Mouse (Mus musculus) midbrain, embryonic 10.5 days (tissue): ENCODE results near the gene 4930595D18Rik. TPM values are rescaled to one million over a fixed set of nuclear protein-coding genes. Genes with fewer than 3 reads are reported as not detected.
A peak's percentile ranks its signal among the peaks of the same experiment; 100 is the strongest.

Experiments
- DNase-seq: peaks from one replicate; pipeline ENCODE4 v3.0.0-alpha.2; 2017; ENCODE audit warnings: low spot score
- H3K27ac ChIP-seq: fragments of 300-500 bp; sonication (generic); replicated peaks from 2 replicates; pipeline ENCODE4 v1.5.1; 2016; ENCODE audit warnings: mild to moderate bottlenecking
- H3K27me3 ChIP-seq: fragments of 300-500 bp; sonication (generic); 2 replicates; pipeline ENCODE4 v1.6.1; 2016; ENCODE audit warnings: low read depth, mild to moderate bottlenecking; ENCODE audit not compliant: poor library complexity, severe bottlenecking
- H3K36me3 ChIP-seq: fragments of 300-500 bp; sonication (generic); 2 replicates; pipeline ENCODE4 v1.6.1; 2016; ENCODE audit warnings: mild to moderate bottlenecking, moderate library complexity
- H3K4me1 ChIP-seq: fragments of 300-500 bp; sonication (generic); 2 replicates; pipeline ENCODE4 v1.6.1; 2016
- H3K4me3 ChIP-seq: fragments of 300-500 bp; sonication (generic); 2 replicates; pipeline ENCODE4 v1.5.1; 2016; ENCODE audit warnings: mild to moderate bottlenecking, moderate library complexity
- H3K9me3 ChIP-seq: fragments of 300-500 bp; sonication (generic); replicated peaks from 2 replicates; pipeline ENCODE4 v1.6.1; 2016; ENCODE audit warnings: mild to moderate bottlenecking
- WGBS: fragments of 180-500 bp; shearing (Covaris S2); methylation state at CpG from one replicate; pipeline ENCODE4 v1.1.7; 2016; 5-methylcytosine and 5-hydroxymethylcytosine counted together
- polyA plus RNA-seq: library from polyadenylated mRNA; unstranded; fragments of >200 nt; fragmentation: Nextera tagmentation; extraction: Ambion mirVana; gene quantifications from 2 replicates; pipeline ENCODE4 v1.2.1, GENCODE M21; 2016

4930595D18Rik gene
- polyA plus RNA-seq, 1 experiment from 2014 or later, result not detected

DNA sequence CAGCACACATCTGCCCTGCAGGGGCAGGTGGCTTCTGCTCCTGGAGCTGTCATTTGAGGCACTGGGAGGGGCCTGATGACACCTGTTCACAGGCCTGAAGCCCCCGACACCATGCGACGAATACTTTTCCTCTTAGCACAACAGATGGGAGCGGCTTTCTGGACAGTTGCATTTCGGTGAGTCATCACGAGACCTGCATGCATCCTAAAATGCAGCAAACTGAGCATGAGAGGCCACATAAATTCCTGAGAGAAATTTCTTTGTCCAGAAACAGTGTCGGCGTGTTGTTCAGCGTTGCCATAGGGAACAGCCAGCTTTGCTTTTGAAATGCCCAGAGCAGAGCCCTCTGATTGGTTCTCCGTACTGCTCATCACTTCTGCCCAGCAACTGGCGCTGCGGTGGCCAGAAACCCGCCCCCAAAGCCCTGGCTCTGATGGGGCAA is 20.0 kb downstream of the 4930595D18Rik start:
- peak overlapping the region; percentile 45 for H3K4me3 ChIP-seq
- H3K9me3 ChIP-seq, result no peaks in the 10 kb centered on the region
- peak overlapping the region; percentile 92 for H3K27ac ChIP-seq
- DNase-seq, result peak; percentile 91
- WGBS, result 4% methylated on average over 13 of the region's 13 CpGs
- no peaks in the 10 kb centered on the region for H3K27me3 ChIP-seq
- peaks cover 71% of the 10 kb centered on the region for H3K4me1 ChIP-seq
- H3K36me3 ChIP-seq, result no peaks in the 10 kb centered on the region

DNA sequence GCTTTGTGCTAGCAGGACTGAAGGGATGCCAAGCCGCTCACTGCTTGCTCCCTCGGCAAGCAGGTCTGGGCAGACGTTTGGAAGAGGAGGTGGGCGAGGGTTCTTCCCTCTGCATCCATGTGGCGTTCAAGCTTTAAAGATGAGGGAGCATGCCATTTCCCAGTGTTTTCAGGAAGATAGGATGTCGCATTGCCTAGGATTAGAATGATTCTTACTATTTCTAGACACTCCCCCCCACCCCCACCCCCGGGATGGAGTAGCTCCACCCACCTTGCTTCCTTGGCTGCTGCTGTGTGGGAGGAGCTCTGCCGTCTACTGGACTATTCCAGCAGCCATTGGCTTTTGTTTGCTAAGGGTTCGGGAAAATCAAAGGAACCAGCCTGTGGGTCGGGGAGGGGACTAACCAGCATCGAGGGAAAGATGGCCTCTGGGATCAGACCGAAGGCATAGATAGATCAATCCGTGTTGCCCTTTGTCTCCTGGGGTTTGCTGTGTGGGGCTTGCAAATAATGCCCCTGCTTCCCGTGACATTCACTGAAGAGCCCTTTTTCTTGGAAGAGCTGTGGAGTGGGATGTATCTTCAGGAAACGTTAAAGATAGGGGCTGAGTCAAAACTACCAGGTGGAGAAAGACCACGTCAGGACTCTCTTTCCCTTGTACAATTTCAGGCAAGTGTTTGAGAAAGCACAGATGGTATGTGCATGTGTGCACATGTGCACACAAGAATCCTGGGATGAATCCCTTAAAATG is 21.8 kb downstream of the 4930595D18Rik start:
- no peaks in the 10 kb centered on the region for H3K9me3 ChIP-seq
- no peaks in the 10 kb centered on the region for H3K36me3 ChIP-seq
- H3K4me3 ChIP-seq, result peak overlapping the region; percentile 38
- peak overlapping the region; percentile 86 for H3K27ac ChIP-seq
- WGBS, result 10% methylated on average over 16 of the region's 16 CpGs
- DNase-seq, result peak; percentile 66
- H3K27me3 ChIP-seq, result no peaks in the 10 kb centered on the region
- peaks cover 59% of the 10 kb centered on the region for H3K4me1 ChIP-seq

DNA sequence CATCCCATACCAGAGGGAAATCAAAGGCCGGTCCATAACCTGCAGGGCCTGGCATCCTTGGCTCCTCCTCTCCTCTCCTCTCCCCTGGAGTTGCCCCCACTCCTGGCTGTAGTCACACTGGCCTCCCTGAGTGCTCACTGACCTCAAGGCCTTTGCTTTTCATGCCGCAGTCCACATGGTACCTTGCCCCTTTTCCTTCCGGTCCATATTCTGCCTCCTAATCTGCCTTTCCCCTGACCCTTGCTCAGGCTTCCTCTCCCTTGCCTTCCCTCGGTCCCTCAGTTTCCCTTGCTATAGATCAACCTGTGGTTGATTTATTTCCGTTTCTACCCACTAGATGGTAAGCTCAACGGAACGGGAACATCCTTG is 22.4 kb downstream of the 4930595D18Rik start:
- H3K4me3 ChIP-seq, result peak overlapping the region; percentile 38
- H3K27ac ChIP-seq, result peak overlapping the region; percentile 86
- no peak for DNase-seq
- H3K4me1 ChIP-seq, result peaks cover 54% of the 10 kb centered on the region
- 37% methylated on average over 7 of the region's 7 CpGs for WGBS
- no peaks in the 10 kb centered on the region for H3K27me3 ChIP-seq
- H3K36me3 ChIP-seq, result no peaks in the 10 kb centered on the region
- H3K9me3 ChIP-seq, result no peaks in the 10 kb centered on the region

DNA sequence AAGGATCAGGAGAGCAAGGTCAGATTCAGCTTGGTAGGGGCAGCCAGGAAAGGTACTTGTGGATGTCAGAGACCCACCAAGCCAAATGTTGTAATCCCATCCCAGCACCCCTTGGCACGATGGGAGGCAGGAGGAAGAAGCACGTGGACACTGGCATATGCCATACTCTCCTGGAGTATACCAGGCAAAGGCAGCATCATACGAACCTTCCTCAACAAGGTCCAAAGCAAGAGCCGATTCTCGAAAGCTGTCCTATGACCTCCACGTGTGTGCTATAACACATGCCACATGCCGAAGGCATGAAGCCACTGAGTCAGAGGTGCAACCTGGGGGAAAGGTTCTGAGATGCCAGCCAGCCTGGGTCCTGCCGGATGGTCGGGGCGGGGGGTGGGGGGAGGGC is 23.4 kb downstream of the 4930595D18Rik start:
- no peak for DNase-seq
- Histone ChIP-seq H3K27ac (no peak overlapping the region), H3K27me3 (no peaks in the 10 kb centered on the region), H3K4me1 (peaks cover 51% of the 10 kb centered on the region), H3K4me3 (no peak overlapping the region), H3K9me3 (no peaks in the 10 kb centered on the region), H3K36me3 (no peaks in the 10 kb centered on the region)
- WGBS, result 90% methylated on average over 10 of the region's 10 CpGs

DNA sequence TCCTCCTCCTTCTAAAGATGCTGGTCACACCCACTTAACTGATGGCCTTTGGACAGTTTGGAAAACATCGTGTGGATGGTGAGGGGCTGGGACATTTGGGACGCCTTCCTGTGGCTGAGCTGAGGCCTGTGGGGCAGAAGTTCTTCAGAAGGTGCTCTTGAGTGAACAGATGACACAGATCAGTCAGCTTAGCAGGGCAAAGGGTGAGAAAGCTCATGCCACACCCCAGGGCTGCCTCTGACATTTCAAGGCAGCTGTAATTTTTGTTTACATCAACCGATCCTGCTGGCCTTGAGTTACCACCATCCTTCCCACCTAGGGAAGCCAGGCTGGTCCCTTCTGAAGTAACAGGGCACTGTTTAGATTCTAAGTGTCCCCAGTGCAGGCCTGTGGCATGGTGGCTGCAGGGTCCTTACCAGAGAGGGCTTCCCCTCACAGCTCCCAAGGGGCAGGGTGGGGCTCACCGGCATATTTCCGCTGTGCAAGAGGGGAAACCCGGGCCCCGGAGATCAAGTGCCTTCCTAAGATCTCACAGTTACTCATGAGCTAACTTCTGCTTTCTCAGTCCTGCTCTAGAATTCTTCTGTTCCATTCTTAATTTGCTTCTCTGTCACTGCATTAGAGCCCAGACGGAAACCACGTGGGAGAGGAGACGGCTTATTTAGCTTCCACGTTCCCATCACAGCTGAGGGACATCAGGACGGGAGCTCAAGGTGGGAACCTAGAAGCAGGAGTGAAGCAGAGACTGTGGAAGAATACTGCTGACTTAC is 24.4 kb downstream of the 4930595D18Rik start:
- no peaks in the 10 kb centered on the region for H3K27me3 ChIP-seq
- WGBS, result 79% methylated on average over 12 of the region's 12 CpGs
- no peaks in the 10 kb centered on the region for H3K36me3 ChIP-seq
- peaks cover 41% of the 10 kb centered on the region for H3K4me1 ChIP-seq
- 0 out of 2 replicates have a peak overlapping the region, but pooled peaks have one; percentile 23 for H3K27ac ChIP-seq
- H3K4me3 ChIP-seq, result no peak overlapping the region
- no peaks in the 10 kb centered on the region for H3K9me3 ChIP-seq
- DNase-seq, result no peak

DNA sequence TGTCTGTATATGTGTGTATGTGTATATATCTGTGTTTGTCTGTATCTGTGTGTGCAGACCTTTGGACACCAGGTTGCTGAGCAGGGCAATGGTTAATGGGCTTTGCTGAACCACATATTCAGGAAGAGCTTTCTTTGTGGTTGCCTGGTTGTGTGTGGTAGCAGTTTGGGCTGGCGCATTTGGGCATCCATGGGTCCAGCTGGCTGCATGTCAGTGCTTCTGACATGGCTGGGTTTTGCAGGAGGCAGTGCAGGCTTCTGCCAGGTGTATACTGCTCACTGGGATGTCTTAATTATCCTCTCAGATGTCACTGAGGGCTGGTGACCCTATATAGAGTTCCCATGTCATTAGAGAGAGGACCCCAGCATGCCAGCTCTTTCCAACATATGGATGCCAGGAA is 28.5 kb downstream of the 4930595D18Rik start:
- Histone ChIP-seq H3K9me3 (no peaks in the 10 kb centered on the region), H3K36me3 (no peaks in the 10 kb centered on the region), H3K27ac (no peak overlapping the region), H3K4me3 (no peak overlapping the region), H3K27me3 (no peaks in the 10 kb centered on the region), H3K4me1 (peaks cover 9% of the 10 kb centered on the region)
- no peak for DNase-seq
- 76% methylated on average over 1 of the region's 1 CpGs for WGBS

DNA sequence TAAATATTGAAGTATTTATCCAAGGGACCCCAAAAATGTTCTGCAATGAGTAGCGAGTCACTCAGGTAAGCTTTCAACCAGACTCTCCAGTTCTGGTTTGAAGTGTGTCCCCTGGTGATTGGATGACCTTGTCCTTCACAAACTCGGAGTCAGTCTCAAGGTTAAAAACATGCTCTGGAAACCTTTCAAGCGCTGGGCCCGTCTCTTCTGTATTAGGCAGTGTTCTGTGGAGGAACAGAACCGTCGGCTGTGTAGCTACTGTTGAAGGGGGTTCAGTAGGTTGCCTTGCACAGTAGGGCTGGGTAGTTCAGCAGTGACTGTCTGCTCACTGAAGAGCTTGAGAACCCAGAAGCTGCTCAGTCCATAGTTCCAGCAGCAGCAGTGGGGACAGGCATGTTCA is 29.6 kb downstream of the 4930595D18Rik start:
- Histone ChIP-seq H3K9me3 (no peaks in the 10 kb centered on the region), H3K27me3 (no peaks in the 10 kb centered on the region), H3K36me3 (no peaks in the 10 kb centered on the region), H3K4me3 (no peak overlapping the region), H3K4me1 (peaks cover under 1% of the 10 kb centered on the region; the same call in 1 of the 2 replicates), H3K27ac (no peak overlapping the region)
- WGBS, result 91% methylated on average over 6 of the region's 6 CpGs
- DNase-seq, result no peak

DNA sequence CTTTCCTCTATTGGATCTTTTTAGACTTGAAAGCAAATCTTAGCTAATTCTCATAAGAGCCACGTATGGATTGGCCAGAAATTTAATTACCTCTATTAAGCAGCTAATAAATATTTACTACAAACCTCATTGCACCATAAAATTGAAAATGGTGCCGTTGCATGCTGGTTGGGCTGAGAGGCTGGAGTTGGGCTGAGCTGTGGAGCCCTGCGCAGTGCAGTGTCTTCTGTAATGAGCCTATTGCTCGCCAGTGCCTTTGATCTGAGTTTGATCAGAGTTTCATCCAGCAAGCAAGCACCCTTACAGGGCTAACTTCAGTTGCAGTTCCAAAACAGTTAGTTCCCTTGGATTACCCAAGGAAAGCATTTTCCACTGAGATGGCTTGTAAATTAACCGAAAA is 30.3 kb downstream of the 4930595D18Rik start:
- WGBS, result 88% methylated on average over 5 of the region's 5 CpGs
- DNase-seq, result no peak
- Histone ChIP-seq H3K36me3 (no peaks in the 10 kb centered on the region), H3K9me3 (no peaks in the 10 kb centered on the region), H3K27ac (no peak overlapping the region), H3K4me3 (no peak overlapping the region), H3K27me3 (no peaks in the 10 kb centered on the region), H3K4me1 (no peaks in the 10 kb centered on the region)

DNA sequence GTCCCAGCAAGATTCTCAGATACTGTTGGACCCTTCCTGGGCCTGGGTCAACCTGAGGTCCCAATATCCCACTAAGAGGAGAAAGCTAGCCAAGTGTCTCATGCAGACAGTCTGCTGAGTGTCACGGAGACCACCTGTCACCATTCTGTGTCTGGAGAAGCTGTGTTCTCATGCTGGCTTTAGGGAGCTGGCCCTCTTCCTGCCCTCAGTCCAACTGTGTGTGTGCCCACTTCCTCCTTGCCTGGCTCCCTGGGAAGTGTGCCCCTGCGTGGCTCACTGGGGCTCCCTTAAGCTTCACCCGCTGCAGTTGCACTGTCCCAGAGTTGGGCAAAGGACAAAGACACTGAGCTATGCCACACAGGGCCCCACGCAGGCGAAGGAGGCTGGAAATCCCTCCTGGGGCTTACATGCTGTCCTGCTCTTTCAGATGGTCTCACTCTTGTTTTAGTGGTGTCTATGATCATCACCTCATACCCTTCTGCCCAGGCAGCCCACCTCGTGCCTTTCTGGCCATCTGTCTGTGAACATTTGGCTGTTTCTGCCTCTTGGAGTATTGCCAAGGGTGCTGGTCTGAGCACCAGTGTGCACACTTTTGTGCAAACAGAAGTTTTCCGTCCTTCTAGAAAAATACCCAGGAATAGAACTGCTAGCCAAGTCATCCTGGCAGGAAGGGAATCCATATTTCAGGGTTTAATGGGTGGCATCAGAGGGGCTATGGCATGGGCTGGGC is 31.1 kb downstream of the 4930595D18Rik start:
- WGBS, result 82% methylated on average over 7 of the region's 7 CpGs
- no peaks in the 10 kb centered on the region for H3K9me3 ChIP-seq
- 0 out of 2 replicates have a peak overlapping the region, but pooled peaks have one; percentile 46 for H3K27ac ChIP-seq
- H3K4me1 ChIP-seq, result no peaks in the 10 kb centered on the region
- H3K4me3 ChIP-seq, result no peak overlapping the region
- no peaks in the 10 kb centered on the region for H3K27me3 ChIP-seq
- DNase-seq, result no peak
- H3K36me3 ChIP-seq, result no peaks in the 10 kb centered on the region

DNA sequence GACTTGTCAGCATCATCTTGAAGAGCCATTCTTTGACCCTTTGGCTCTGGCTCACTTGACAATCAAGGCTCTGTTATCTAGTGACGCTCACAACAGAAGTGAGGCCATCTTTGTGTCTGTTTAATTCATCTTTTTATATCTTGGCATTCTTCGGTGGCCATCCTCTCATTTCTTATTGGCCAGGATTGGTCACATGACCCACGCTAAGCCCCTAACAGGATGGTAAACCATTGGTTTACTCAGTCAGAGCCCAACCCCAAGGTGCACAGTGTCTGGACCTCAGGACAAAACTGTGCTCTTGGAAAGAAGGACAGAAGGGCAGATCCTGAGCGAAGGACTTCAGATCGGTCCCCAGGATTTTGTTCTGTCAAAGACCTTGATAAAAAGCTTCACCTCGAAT is 31.7 kb downstream of the 4930595D18Rik start:
- no peak overlapping the region for H3K27ac ChIP-seq
- no peaks in the 10 kb centered on the region for H3K36me3 ChIP-seq
- DNase-seq, result no peak
- no peak overlapping the region for H3K4me3 ChIP-seq
- peaks cover 1% of the 10 kb centered on the region; the same call in 1 of the 2 replicates for H3K4me1 ChIP-seq
- peaks cover 3% of the 10 kb centered on the region; the same call in 1 of the 2 replicates for H3K27me3 ChIP-seq
- 91% methylated on average over 6 of the region's 6 CpGs for WGBS
- H3K9me3 ChIP-seq, result no peaks in the 10 kb centered on the region

DNA sequence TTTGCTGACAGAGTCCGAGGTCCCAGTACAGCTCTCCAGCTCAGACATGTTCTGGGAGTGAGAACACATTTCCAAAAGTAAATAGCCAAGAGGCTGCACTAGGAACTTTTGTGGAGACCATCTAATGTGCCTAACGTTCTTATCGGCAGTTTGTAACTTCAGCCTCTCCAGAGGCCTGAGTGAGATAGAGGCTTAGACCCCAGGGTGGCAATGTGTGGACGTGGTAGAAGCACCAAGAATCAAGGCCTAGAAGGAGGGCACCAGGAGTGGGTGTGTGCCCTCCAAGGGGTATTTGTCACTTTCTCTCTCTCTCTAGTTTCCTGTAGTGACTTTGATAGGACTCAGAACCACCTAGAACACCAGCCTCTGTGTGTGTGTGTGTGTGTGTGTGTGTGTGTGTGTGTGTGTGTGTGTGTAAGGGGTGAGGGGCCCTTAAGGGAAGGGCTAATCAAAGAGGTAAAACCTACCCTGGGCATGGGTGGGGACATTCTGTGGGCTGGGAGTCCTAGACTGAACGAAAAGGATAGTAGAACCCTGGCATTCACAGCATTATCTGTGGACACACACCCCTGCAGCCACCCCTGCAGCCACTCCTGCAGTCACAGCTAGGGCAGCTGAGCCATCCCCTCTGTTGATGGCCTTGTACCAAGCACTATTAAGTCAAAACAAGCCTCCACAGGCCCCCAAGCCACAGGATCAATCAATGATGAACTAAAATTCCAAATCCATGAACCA is 32.7 kb downstream of the 4930595D18Rik start:
- H3K36me3 ChIP-seq, result no peaks in the 10 kb centered on the region
- H3K4me1 ChIP-seq, result peaks cover 11% of the 10 kb centered on the region
- peaks cover 8% of the 10 kb centered on the region; the same call in 1 of the 2 replicates for H3K27me3 ChIP-seq
- H3K27ac ChIP-seq, result no peak overlapping the region
- 89% methylated on average over 5 of the region's 5 CpGs for WGBS
- H3K9me3 ChIP-seq, result no peaks in the 10 kb centered on the region
- no peak overlapping the region for H3K4me3 ChIP-seq
- no peak for DNase-seq

DNA sequence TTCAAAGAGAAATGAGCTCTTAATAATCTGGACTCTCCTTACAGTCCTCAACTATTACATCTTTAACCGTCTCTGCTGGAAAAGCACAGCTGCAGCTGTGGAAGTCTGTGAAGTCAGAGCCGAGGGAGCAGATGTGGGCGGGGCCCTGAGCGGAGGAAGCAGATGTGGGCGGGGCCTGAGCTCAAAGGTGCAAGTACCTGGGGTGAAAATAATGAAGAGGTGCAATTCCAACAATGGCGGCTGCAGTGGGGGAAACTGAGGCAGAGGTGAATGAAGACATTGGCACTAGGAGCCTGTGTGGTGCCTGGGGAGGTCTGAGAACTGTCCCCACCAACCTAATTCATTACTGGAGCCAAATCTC is 34.1 kb downstream of the 4930595D18Rik start:
- no peak overlapping the region for H3K27ac ChIP-seq
- WGBS, result 18% methylated on average over 6 of the region's 6 CpGs
- H3K9me3 ChIP-seq, result no peaks in the 10 kb centered on the region
- peaks cover 22% of the 10 kb centered on the region for H3K4me1 ChIP-seq
- H3K36me3 ChIP-seq, result no peaks in the 10 kb centered on the region
- H3K4me3 ChIP-seq, result no peak overlapping the region
- peaks cover 14% of the 10 kb centered on the region for H3K27me3 ChIP-seq
- no peak for DNase-seq
